Mouse (Mus musculus) midbrain, embryonic 10.5 days (tissue): ENCODE results near the gene Spc25. TPM values are rescaled to one million over a fixed set of nuclear protein-coding genes. Genes with fewer than 3 reads are reported as not detected.

Experiments used
- DNase-seq: peaks from one replicate; pipeline ENCODE4 v3.0.0-alpha.2; 2017; ENCODE audit warnings: low spot score
- H3K27ac ChIP-seq: fragments of 300-500 bp; sonication (generic); replicated peaks from 2 replicates; pipeline ENCODE4 v1.5.1; 2016; ENCODE audit warnings: mild to moderate bottlenecking
- H3K27me3 ChIP-seq: fragments of 300-500 bp; sonication (generic); 2 replicates; pipeline ENCODE4 v1.6.1; 2016; ENCODE audit warnings: low read depth, mild to moderate bottlenecking; ENCODE audit not compliant: poor library complexity, severe bottlenecking
- H3K36me3 ChIP-seq: fragments of 300-500 bp; sonication (generic); 2 replicates; pipeline ENCODE4 v1.6.1; 2016; ENCODE audit warnings: mild to moderate bottlenecking, moderate library complexity
- H3K4me1 ChIP-seq: fragments of 300-500 bp; sonication (generic); 2 replicates; pipeline ENCODE4 v1.6.1; 2016
- H3K4me3 ChIP-seq: fragments of 300-500 bp; sonication (generic); 2 replicates; pipeline ENCODE4 v1.5.1; 2016; ENCODE audit warnings: mild to moderate bottlenecking, moderate library complexity
- H3K9me3 ChIP-seq: fragments of 300-500 bp; sonication (generic); replicated peaks from 2 replicates; pipeline ENCODE4 v1.6.1; 2016; ENCODE audit warnings: mild to moderate bottlenecking
- WGBS: fragments of 180-500 bp; shearing (Covaris S2); methylation state at CpG from one replicate; pipeline ENCODE4 v1.1.7; 2016; 5-methylcytosine and 5-hydroxymethylcytosine counted together
- polyA plus RNA-seq: library from polyadenylated mRNA; unstranded; fragments of >200 nt; fragmentation: Nextera tagmentation; extraction: Ambion mirVana; gene quantifications from 2 replicates; pipeline ENCODE4 v1.2.1, GENCODE M21; 2016

The Spc25 gene
- polyA plus RNA-seq, 1 experiment from 2014 or later: 252 TPM

DNA sequence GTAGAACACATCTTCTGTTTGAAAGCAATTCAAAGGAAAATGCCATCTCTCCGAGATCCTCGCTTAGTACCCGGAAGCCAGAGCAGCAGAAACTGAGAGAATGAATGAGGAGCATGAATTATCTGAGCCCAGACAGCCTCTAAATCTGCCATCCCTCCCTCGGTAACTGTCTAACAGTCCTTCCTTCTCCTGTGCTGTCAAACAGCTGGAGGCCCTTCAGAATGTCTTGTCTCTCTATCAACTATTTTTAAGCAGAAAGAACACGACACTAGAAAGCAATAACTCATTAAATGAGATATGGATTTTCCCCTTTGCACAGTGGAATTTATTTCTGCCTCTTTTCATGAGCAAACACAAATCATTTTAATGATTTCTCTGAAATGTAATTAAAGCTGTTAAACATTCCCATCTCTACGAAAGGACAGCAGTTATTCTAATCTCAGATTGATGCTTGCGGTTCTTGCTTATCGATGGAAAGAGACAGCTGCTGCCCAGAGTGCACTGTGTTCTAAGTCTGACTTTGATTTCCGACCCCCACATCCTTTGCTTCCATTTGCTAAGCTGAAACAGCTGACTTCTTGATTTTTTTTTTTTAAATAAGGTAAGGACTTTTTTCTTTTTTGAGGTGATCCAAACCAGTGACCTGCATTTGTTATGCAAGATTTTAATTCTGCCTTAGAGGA lies 35.5 kb downstream of the Spc25 start:
- no peaks in the 10 kb centered on the region for H3K36me3 ChIP-seq
- 87% methylated on average over 9 of the region's 9 CpGs for WGBS
- H3K9me3 ChIP-seq: peaks cover 6% of the 10 kb centered on the region; the same call in 1 of the 2 replicates
- no peak overlapping the region for H3K4me3 ChIP-seq
- peaks cover 6% of the 10 kb centered on the region for H3K4me1 ChIP-seq
- no peak for DNase-seq
- no peaks in the 10 kb centered on the region for H3K27me3 ChIP-seq
- no peak overlapping the region for H3K27ac ChIP-seq

DNA sequence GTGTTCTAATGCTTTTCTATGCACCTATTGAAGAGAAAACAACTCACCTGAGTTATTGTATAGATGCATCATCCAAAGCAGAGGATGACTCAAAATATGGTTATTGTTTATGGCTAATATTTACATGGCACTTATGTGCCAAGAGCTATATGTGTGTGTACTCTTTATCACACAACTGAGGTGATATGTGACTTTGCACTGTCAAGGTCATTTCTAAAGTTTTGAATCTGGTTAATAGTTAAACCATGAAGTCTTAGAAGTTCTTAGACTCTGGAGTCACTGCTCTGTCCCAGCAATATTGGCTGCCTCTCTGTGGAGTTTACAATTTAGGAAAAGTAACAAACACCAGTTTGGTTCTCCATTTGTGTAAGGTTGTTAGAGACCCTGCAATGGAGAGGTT lies 47.1 kb downstream of the Spc25 start:
- Histone ChIP-seq H3K27ac (no peak overlapping the region), H3K4me3 (no peak overlapping the region), H3K9me3 (no peaks in the 10 kb centered on the region), H3K4me1 (0 out of 2 replicates have a peak, but pooled peaks cover 5% of the 10 kb centered on the region), H3K36me3 (no peaks in the 10 kb centered on the region), H3K27me3 (no peaks in the 10 kb centered on the region)
- DNase-seq: no peak

DNA sequence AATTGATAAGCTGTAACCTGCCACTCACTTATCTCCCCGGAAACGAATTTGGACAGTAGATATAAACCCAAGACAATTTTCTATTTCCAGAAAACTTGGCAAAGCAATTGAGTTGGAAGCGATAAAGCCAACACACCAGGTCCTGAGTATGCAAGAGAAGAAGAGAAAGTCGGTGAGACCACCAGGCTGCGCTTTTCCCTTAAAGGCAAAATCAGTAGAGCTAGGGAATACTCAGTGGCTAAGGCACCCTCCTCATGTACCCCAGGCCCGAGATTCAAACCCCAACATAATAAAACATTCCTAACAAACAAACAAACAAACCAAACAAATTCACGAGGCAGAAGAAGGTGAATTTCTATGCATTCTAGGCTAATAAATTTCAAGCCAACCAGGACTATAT lies 49.7 kb downstream of the Spc25 start:
- no peaks in the 10 kb centered on the region for H3K9me3 ChIP-seq
- no peak for DNase-seq
- WGBS: 77% methylated on average over 7 of the region's 7 CpGs
- H3K27me3 ChIP-seq: no peaks in the 10 kb centered on the region
- H3K27ac ChIP-seq: no peak overlapping the region
- H3K4me1 ChIP-seq: peaks cover 7% of the 10 kb centered on the region; the same call in 1 of the 2 replicates
- H3K4me3 ChIP-seq: no peak overlapping the region
- no peaks in the 10 kb centered on the region for H3K36me3 ChIP-seq

DNA sequence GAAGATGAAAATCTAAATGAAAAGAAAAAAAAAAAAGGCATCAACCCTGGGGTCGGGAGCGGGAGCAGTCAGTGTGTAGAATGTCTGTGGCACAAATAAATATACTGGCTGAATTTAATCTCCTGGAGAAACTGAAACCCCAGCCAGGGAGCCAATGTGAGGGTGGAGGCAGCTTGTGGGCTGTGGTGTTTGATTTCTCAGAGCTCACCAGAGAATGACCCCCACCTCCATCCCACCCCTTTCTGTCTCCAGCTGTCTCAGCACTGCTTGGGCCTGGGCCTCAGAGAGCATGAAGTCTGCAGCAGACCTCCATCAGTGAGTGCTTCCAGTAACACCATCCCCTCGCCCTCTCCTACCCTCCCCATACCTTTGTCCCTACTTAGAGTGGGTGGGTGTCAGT lies 50.1 kb downstream of the Spc25 start:
- no peaks in the 10 kb centered on the region for H3K36me3 ChIP-seq
- H3K4me1 ChIP-seq: peaks cover 11% of the 10 kb centered on the region
- no peak for DNase-seq
- 63% methylated on average over 3 of the region's 3 CpGs for WGBS
- H3K9me3 ChIP-seq: no peaks in the 10 kb centered on the region
- H3K27ac ChIP-seq: no peak overlapping the region
- no peak overlapping the region for H3K4me3 ChIP-seq
- H3K27me3 ChIP-seq: no peaks in the 10 kb centered on the region

DNA sequence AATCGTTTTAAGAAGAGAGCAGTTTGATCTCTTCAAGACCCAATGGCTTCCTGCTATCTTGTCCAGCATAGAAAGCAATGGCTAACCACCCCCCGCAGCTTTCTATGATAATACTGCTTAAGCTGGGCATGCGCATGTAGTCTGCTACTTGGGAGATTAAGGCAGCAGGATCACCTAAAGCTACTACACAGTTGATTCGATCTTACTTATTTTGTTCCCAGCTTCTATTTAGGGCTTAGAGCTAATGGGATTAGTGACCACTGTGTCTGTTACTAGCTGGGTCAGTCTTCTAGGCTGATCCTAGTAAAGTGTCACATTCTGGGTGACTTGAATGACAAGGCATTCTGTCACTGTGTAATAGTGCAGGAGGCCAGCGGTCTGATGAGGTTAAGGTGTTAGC lies 55.2 kb downstream of the Spc25 start:
- no peak overlapping the region for H3K27ac ChIP-seq
- peaks cover 20% of the 10 kb centered on the region for H3K4me1 ChIP-seq
- no peaks in the 10 kb centered on the region for H3K9me3 ChIP-seq
- H3K4me3 ChIP-seq: no peak overlapping the region
- H3K36me3 ChIP-seq: no peaks in the 10 kb centered on the region
- DNase-seq: no peak
- 37% methylated on average over 5 of the region's 5 CpGs for WGBS
- peaks cover 16% of the 10 kb centered on the region for H3K27me3 ChIP-seq

DNA sequence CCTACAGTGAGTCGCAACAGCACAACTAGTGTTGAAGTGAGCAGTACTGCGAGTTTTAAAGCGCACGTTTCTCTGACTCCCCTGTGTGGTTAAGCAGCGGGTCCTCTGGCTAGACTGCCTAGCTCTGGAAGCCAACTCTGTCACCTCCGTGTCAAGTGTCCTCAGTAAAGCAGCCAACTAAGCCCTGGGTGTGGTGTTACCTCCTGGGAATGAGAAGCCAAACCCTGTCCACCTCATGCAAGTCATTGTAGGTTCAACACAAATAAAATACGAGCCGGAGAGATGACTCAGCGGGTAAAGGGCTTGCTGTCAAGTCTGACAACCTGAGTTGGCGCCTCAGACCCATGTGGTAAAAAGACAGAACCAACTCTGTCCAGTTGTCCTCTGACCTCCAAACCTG lies 56.8 kb downstream of the Spc25 start:
- Histone ChIP-seq H3K27me3 (peaks cover 16% of the 10 kb centered on the region), H3K27ac (no peak overlapping the region), H3K4me1 (peaks cover 23% of the 10 kb centered on the region), H3K4me3 (no peak overlapping the region), H3K9me3 (no peaks in the 10 kb centered on the region), H3K36me3 (no peaks in the 10 kb centered on the region)
- no peak for DNase-seq
- WGBS: 94% methylated on average over 10 of the region's 10 CpGs

DNA sequence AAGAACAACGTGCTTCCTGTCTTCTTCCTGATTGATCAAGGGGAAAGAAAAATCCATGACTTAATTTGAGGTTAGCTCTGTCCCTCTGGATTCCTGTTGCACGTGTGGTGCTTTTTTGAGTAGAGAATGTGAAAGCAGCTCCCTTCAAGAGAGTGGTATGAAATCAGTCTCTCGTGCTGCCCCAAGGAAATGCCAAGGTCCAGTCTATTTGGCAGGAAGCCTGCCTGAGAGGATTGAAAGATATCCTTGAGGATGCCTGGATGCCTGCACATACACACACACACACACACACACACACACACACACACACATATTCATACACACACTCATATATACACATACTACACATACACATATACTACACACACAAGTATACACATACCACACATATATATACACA lies 57.3 kb downstream of the Spc25 start:
- Histone ChIP-seq H3K9me3 (no peaks in the 10 kb centered on the region), H3K27me3 (peaks cover 16% of the 10 kb centered on the region), H3K36me3 (no peaks in the 10 kb centered on the region), H3K27ac (no peak overlapping the region), H3K4me3 (no peak overlapping the region), H3K4me1 (peaks cover 25% of the 10 kb centered on the region)
- DNase-seq: no peak
- 76% methylated on average over 3 of the region's 3 CpGs for WGBS

Other genes starting within 250 kb of the Spc25 start
- gene Nostrin, start 70.4 kb downstream of the Spc25 start, polyA plus RNA-seq: 0.84 and 0.87 TPM in 2 replicates
- not detected in 2 replicates for gene G6pc2, start 4.9 kb upstream of the Spc25 start, polyA plus RNA-seq
- not detected in 2 replicates for gene Abcb11, start 136.4 kb upstream of the Spc25 start, polyA plus RNA-seq
- gene Dhrs9, start 174.3 kb upstream of the Spc25 start, polyA plus RNA-seq: not detected in 2 replicates